Mouse (Mus musculus): ENCODE measurements at regions not wholly inside any gene's neighbourhood (a gene's known extent, or its start where the extent isn't known, plus 50 kb on each side); places are given as distances from the start of the nearest gene placed in this dataset.

DNA sequence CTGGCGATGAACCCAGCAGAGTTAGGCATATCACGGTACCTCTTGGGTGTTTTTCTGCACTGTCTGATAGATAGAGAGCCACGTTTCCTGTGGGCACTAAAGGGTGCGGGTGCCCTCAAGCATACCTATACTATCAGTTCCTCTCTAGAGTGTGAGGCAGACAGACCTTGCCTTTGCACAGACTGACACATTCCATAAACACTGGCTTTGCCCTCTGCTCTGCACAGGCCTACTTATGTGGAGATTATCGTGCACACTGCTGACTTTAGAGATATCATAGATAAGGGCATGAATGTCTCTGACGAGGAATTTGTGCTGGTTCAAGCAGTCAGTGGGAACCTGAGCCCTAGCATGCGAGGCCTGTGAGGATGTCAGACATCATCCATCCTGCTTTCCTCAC, 102.1 kb downstream of the Tmem170b start:
- TF ChIP-seq CTCF (IDR thresholded peaks at IDR 0.05; ENCODE audit: insufficient read depth, low read depth, low read length), result no peak
- no peak for TF ChIP-seq POLR2A (IDR thresholded peaks at IDR 0.05; ENCODE audit: insufficient read depth, low read depth, low read length)

Measured in olfactory bulb, adult 2 months (tissue).